Mouse (Mus musculus) kidney, adult 2 months (tissue): ENCODE results near the gene Lrrc34.

Source experiments
- CTCF ChIP-seq: fragments of 200-500 bp; conservative IDR thresholded peaks from 2 replicates; pipeline ENCODE4 v1.5.1; 2011; ENCODE audit warnings: low read depth, mild to moderate bottlenecking, control low read depth, low read length, moderate library complexity, mixed read lengths; ENCODE audit not compliant: insufficient read depth, insufficient read length
- POLR2A ChIP-seq: fragments of 200-500 bp; IDR thresholded peaks from one replicate; pipeline ENCODE4 v1.6.1; 2011; ENCODE audit warnings: low read depth, low read length, control low read depth

DNA sequence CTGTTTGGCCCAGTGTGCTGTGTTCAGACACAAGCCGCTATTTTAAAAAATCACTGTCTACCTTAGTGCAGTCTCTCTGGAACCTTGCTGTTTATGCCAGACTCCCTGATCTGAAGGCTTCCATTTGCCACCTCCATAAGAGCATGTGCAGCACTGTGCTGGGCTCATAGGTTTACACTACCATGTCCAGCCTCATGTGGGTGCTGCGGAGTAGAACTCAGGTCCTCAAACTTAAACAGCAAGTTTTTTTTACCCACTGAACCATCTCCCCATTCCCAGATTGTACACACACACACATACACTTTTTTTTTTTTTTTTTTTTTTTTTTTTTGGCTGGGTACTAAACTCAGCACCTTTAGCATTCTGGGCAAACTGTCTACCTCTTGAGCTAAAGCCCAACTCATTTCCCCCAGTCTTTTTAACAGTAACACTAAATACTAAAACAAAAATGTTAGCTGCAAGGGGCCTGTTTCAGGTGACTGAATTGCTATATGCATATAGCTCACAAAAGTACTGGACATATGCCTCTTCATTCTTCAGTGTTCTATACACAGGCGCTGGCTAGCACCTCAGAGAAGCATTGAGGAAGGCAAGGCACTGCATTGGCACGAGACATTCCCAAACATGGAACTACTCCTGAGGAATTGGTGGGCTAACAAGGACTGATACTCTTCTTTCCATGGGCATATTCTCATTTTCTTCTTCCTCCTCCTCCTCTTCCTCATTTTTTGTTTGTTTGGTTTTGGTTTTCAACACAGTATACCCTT lies 53.8 kb downstream of the Lrrc34 start:
- peak; percentile 39; the same call in 1 of the 2 replicates for TF ChIP-seq CTCF
- TF ChIP-seq POLR2A, result no peak
